Mouse (Mus musculus) intestine, postnatal 0 days (tissue): ENCODE data around the gene Rgn. TPM values are rescaled to one million over a fixed set of nuclear protein-coding genes. Genes with fewer than 3 reads are reported as not detected.

Experiments used
- ATAC-seq: fragments of 200-750 bp; cut with Nextera tagmentation; 2 replicates; pipeline ENCODE4 v1.8.0; 2017; ENCODE audit warnings: mild to moderate bottlenecking, moderate TSS enrichment, moderate library complexity
- H3K27ac ChIP-seq: fragments of 300-500 bp; sonication (generic); 2 replicates; pipeline ENCODE4 v1.5.1; 2014; ENCODE audit warnings: mild to moderate bottlenecking, low read depth, low read length, moderate library complexity
- H3K27me3 ChIP-seq: fragments of 300-500 bp; sonication (generic); replicated peaks from 2 replicates; pipeline ENCODE4 v1.6.1; 2014; ENCODE audit warnings: low read length, mixed read lengths; ENCODE audit not compliant: control insufficient read depth, insufficient read depth
- H3K36me3 ChIP-seq: fragments of 300-500 bp; sonication (generic); 2 replicates; pipeline ENCODE4 v1.6.1; 2014; ENCODE audit warnings: mild to moderate bottlenecking, moderate library complexity; ENCODE audit not compliant: control insufficient read depth, insufficient read depth
- H3K4me1 ChIP-seq: fragments of 300-500 bp; sonication (generic); replicated peaks from 2 replicates; pipeline ENCODE4 v1.6.1; 2014; ENCODE audit warnings: antibody characterized with exemption, low read length, mixed read lengths; ENCODE audit not compliant: control insufficient read depth, insufficient read depth
- H3K4me2 ChIP-seq: fragments of 300-500 bp; sonication (generic); replicated peaks from 2 replicates; pipeline ENCODE4 v1.6.1; 2014; ENCODE audit warnings: low read depth, mild to moderate bottlenecking, moderate library complexity
- H3K4me3 ChIP-seq: fragments of 300-500 bp; sonication (generic); 2 replicates; pipeline ENCODE4 v1.5.1; 2014; ENCODE audit warnings: low read depth, low read length
- H3K9ac ChIP-seq: fragments of 300-500 bp; sonication (generic); 2 replicates; pipeline ENCODE4 v1.6.1; 2014; ENCODE audit warnings: mild to moderate bottlenecking, low read depth, low read length
- H3K9me3 ChIP-seq: fragments of 300-500 bp; sonication (generic); 2 replicates; pipeline ENCODE4 v1.6.1; 2016; ENCODE audit warnings: mixed run types; ENCODE audit not compliant: control insufficient read depth
- CTCF ChIP-seq: sonication (generic); IDR thresholded peaks from 2 replicates; pipeline ENCODE4 v1.5.1; 2016; ENCODE audit warnings: low read depth, mild to moderate bottlenecking, control low read depth, antibody characterized with exemption, moderate library complexity
- WGBS: fragments of 180-500 bp; shearing (Covaris S2); extraction: QIAGEN DNeasy Blood & Tissue Kit; methylation state at CpG from one replicate; pipeline ENCODE4 v1.1.7; 2014; 5-methylcytosine and 5-hydroxymethylcytosine counted together
- polyA plus RNA-seq: library from polyadenylated mRNA; unstranded; fragments of >200 nt; fragmentation: Nextera tagmentation; extraction: Ambion mirVana; gene quantifications from 2 replicates; pipeline ENCODE4 v1.2.1, GENCODE M21; 2015

Rgn gene
- polyA plus RNA-seq, 1 experiment from 2014 or later = 14.4 TPM

DNA sequence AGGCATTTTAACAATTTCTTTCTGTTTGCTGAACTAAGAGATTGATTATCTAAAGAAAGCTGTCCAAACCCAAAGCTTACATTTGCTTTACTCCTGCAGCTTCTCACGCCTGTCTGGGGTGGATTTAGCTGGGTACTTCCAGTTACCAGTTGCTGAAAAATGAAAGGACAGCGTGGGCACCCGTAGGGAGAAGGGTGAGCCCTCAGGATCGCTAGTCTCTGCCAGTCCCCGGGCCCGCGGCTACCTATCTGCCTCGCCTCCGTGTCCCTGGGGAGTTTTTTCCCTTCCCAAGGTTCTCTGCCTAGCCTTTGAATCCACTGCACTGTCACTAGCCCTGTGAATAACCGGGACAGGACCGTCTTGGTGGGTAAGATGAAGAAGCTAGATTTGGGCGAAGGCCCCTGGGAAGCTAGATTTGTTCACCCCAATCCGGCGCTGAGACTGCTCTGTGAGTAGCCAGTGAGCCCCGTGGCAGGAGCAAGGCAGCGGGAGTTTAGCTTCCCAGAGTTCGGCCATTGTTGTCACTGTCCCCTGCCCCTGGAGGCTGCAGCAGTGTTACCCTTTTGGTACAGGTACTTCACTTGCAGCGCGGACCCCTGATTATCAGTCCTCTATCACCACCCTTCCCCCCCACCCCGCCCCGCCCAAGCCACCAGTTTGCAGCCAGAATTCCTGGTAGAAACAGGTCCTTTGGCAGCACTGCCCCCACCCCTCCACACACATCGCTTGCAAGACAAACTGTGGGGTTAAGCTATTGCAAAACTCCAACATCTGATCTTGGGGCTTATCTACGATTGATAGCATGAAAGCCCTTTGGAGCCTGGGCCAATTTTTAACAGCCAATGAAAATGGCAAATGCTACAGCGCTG, 1.3 kb upstream of the Rgn start:
- TF ChIP-seq CTCF = no peak
- Histone ChIP-seq H3K4me3 (peak overlapping the region; percentile 34), H3K9me3 (no peaks in the 10 kb centered on the region), H3K4me1 (no peaks in the 10 kb centered on the region), H3K9ac (0 out of 2 replicates have a peak overlapping the region, but pooled peaks have one; percentile 2), H3K27me3 (no peaks in the 10 kb centered on the region), H3K4me2 (peak overlapping the region; percentile 68), H3K27ac (peak overlapping the region; percentile 9), H3K36me3 (no peaks in the 10 kb centered on the region)
- 25% methylated on average over 24 of the region's 24 CpGs for WGBS
- ATAC-seq = peak; percentile 49; the same call in 1 of the 2 replicates

GRCm38 (mm10) chrX:20548880-20549440, 627 bp upstream of the Rgn start:
- Histone ChIP-seq H3K36me3 (no peaks in the 10 kb centered on the region), H3K9ac (no peak overlapping the region), H3K27ac (no peak overlapping the region), H3K4me2 (peak overlapping the region; percentile 68), H3K4me1 (no peaks in the 10 kb centered on the region), H3K9me3 (no peaks in the 10 kb centered on the region), H3K27me3 (no peaks in the 10 kb centered on the region), H3K4me3 (no peak overlapping the region)
- ATAC-seq = no peak
- TF ChIP-seq CTCF = no peak
- 32% methylated on average over 1 of the region's 1 CpGs for WGBS

DNA sequence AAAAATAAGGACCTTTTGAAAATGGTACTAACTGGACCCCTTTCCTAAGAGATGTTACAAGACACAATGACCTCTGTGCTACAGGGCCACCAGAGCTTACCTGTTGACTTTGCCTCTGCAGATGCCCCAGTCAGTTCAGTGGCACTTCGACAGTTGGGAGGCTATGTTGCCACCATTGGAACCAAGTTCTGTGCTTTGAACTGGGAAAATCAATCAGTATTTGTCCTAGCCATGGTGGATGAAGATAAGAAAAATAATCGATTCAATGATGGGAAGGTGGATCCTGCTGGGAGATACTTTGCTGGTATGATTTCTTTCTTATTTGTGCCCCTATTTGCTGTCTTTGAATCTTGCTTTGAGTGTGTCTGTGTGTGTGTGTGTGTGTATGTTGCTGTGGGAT, 2.6 kb downstream of the Rgn start:
- no peaks in the 10 kb centered on the region for H3K36me3 ChIP-seq
- H3K4me3 ChIP-seq = no peak overlapping the region
- no peak for TF ChIP-seq CTCF
- no peaks in the 10 kb centered on the region for H3K4me1 ChIP-seq
- whole genome bisulfite sequencing = 57% methylated on average over 2 of the region's 2 CpGs
- no peaks in the 10 kb centered on the region for H3K27me3 ChIP-seq
- H3K9me3 ChIP-seq = no peaks in the 10 kb centered on the region
- H3K4me2 ChIP-seq = no peak overlapping the region
- H3K27ac ChIP-seq = no peak overlapping the region
- no peak for ATAC-seq
- no peak overlapping the region for H3K9ac ChIP-seq

- H3K4me1 ChIP-seq = no peaks in the 10 kb centered on the region
- H3K9ac ChIP-seq = no peak overlapping the region
- H3K4me2 ChIP-seq = no peak overlapping the region
- WGBS = 45% methylated on average over 1 of the region's 1 CpGs
- no peak overlapping the region for H3K27ac ChIP-seq
- no peak for ATAC-seq
- H3K9me3 ChIP-seq = no peaks in the 10 kb centered on the region
- TF ChIP-seq CTCF = peak; percentile 64
- no peak overlapping the region for H3K4me3 ChIP-seq
- H3K27me3 ChIP-seq = no peaks in the 10 kb centered on the region
- H3K36me3 ChIP-seq = no peaks in the 10 kb centered on the region
Measured at GRCm38 (mm10) chrX:20561846-20562245, 12.3 kb downstream of the Rgn start.

DNA sequence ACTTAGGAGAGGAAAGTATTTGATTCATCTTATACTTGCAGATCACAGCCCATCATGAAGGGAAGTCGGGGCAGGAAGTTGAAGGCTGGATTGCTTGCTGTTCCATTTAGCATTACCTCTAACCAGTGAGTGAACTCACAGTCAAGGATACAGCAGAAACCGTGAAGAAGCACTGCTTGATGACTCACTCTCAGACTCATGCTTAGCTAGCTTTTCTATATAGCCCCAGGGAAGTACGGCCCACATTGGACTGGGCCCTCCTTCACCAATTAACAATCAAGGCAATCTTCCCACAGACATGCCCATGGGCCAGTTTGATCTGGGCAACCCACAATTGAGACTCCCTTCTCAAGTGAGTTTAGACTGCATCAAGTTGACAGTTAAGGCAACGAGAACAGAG, 14.4 kb downstream of the Rgn start:
- no peak overlapping the region for H3K9ac ChIP-seq
- no peaks in the 10 kb centered on the region for H3K4me1 ChIP-seq
- H3K27ac ChIP-seq = no peak overlapping the region
- H3K4me3 ChIP-seq = no peak overlapping the region
- no peak for ATAC-seq
- 59% methylated on average over 4 of the region's 4 CpGs for WGBS
- no peak overlapping the region for H3K4me2 ChIP-seq
- no peak for TF ChIP-seq CTCF
- no peaks in the 10 kb centered on the region for H3K9me3 ChIP-seq
- no peaks in the 10 kb centered on the region for H3K27me3 ChIP-seq
- H3K36me3 ChIP-seq = no peaks in the 10 kb centered on the region

GRCm38 (mm10) chrX:20571024-20571423, 21.4 kb downstream of the Rgn start:
- TF ChIP-seq CTCF = no peak
- Histone ChIP-seq H3K36me3 (no peaks in the 10 kb centered on the region), H3K9ac (no peak overlapping the region), H3K9me3 (no peaks in the 10 kb centered on the region), H3K27ac (no peak overlapping the region), H3K27me3 (no peaks in the 10 kb centered on the region), H3K4me1 (no peaks in the 10 kb centered on the region), H3K4me2 (no peak overlapping the region), H3K4me3 (no peak overlapping the region)
- WGBS = 50% methylated on average over 2 of the region's 2 CpGs
- ATAC-seq = peak; percentile 85
